Mouse (Mus musculus): ENCODE measurements around the gene Nfe2. TPM values are rescaled to one million over a fixed set of nuclear protein-coding genes. Genes with fewer than 3 reads are reported as not detected.

Gene Nfe2
- total and polyA plus RNA-seq, 3 experiments, result 151 to 254 (median 177) TPM

GRCm38 (mm10) chr15:103298861-103299616, 40.8 kb upstream of the Nfe2 start:
- ATAC-seq (ENCODE audit: extremely low read depth, insufficient number of reproducible peaks, low FRiP score, poor library complexity, severe bottlenecking) (no peak), DNase-seq (ENCODE audit: low spot score) (no peak)
- H3K9me3 ChIP-seq (replicated peaks), result no peaks in the 10 kb centered on the region
- no peak overlapping the region for H3K4me3 ChIP-seq (ENCODE audit: low read depth, low read length)
- peaks cover 11% of the 10 kb centered on the region for H3K4me1 ChIP-seq (ENCODE audit: insufficient read depth, low read depth, low read length)
- H3K27me3 ChIP-seq (ENCODE audit: insufficient read depth, low read length), result peaks cover 22% of the 10 kb centered on the region
- H3K36me3 ChIP-seq (replicated peaks), result peaks cover 67% of the 10 kb centered on the region
- no peak for TF ChIP-seq CTCF (IDR thresholded peaks at IDR 0.05; ENCODE audit: low read depth, low read length)
- no peak for TF ChIP-seq GATA1 (IDR thresholded peaks at IDR 0.05; ENCODE audit: borderline replicate concordance, low read length)
- TF ChIP-seq GATA2 (IDR thresholded peaks at IDR 0.05; ENCODE audit: borderline replicate concordance, low read depth, low read length), result no peak
- no peak for TF ChIP-seq POLR2AphosphoS5 (IDR thresholded peaks at IDR 0.05; ENCODE audit: insufficient replicate concordance, low read depth, low read length)
- TF ChIP-seq TAL1 (conservative IDR thresholded peaks at IDR 0.05; ENCODE audit: low read depth, low read length), result no peak

- no peaks in the 10 kb centered on the region for H3K9me3 ChIP-seq (replicated peaks)
- H3K27me3 ChIP-seq (ENCODE audit: insufficient read depth, low read length), result peaks cover 12% of the 10 kb centered on the region
- ATAC-seq (ENCODE audit: extremely low read depth, insufficient number of reproducible peaks, low FRiP score, poor library complexity, severe bottlenecking) (no peak), DNase-seq (ENCODE audit: low spot score) (no peak)
- no peak for TF ChIP-seq CTCF (IDR thresholded peaks at IDR 0.05; ENCODE audit: low read depth, low read length)
- TF ChIP-seq GATA1 (IDR thresholded peaks at IDR 0.05; ENCODE audit: borderline replicate concordance, low read length), result no peak
- TF ChIP-seq TAL1 (conservative IDR thresholded peaks at IDR 0.05; ENCODE audit: low read depth, low read length), result no peak
- no peak for TF ChIP-seq POLR2AphosphoS5 (IDR thresholded peaks at IDR 0.05; ENCODE audit: insufficient replicate concordance, low read depth, low read length)
- no peak for TF ChIP-seq GATA2 (IDR thresholded peaks at IDR 0.05; ENCODE audit: borderline replicate concordance, low read depth, low read length)
- peaks cover 7% of the 10 kb centered on the region; the same call in 1 of the 2 replicates for H3K4me1 ChIP-seq (ENCODE audit: insufficient read depth, low read depth, low read length)
- H3K36me3 ChIP-seq (replicated peaks), result peaks cover 77% of the 10 kb centered on the region
- H3K4me3 ChIP-seq (ENCODE audit: low read depth, low read length), result no peak overlapping the region
These were observed 39.8 kb upstream of the Nfe2 start for GRCm38 (mm10) chr15:103298026-103298425.

GRCm38 (mm10) chr15:103297313-103297712, 39.1 kb upstream of the Nfe2 start:
- Histone ChIP-seq H3K36me3 (replicated peaks) (peaks cover 84% of the 10 kb centered on the region), H3K27me3 (ENCODE audit: insufficient read depth, low read length) (peaks cover 5% of the 10 kb centered on the region; the same call in 1 of the 2 replicates), H3K9me3 (replicated peaks) (no peaks in the 10 kb centered on the region), H3K4me3 (ENCODE audit: low read depth, low read length) (no peak overlapping the region), H3K4me1 (ENCODE audit: insufficient read depth, low read depth, low read length) (peaks cover 7% of the 10 kb centered on the region; the same call in 1 of the 2 replicates)
- TF ChIP-seq TAL1 (conservative IDR thresholded peaks at IDR 0.05; ENCODE audit: low read depth, low read length) (no peak), GATA1 (IDR thresholded peaks at IDR 0.05; ENCODE audit: borderline replicate concordance, low read length) (no peak), CTCF (IDR thresholded peaks at IDR 0.05; ENCODE audit: low read depth, low read length) (no peak)
- no peak for DNase-seq (ENCODE audit: low spot score)
- no peak for ATAC-seq (ENCODE audit: extremely low read depth, insufficient number of reproducible peaks, low FRiP score, poor library complexity, severe bottlenecking)

GRCm38 (mm10) chr15:103295851-103296250, 37.6 kb upstream of the Nfe2 start:
- H3K36me3 ChIP-seq (replicated peaks), result peaks cover 95% of the 10 kb centered on the region
- no peak overlapping the region for H3K4me3 ChIP-seq (ENCODE audit: low read depth, low read length)
- H3K27me3 ChIP-seq (ENCODE audit: insufficient read depth, low read length), result no peaks in the 10 kb centered on the region
- ATAC-seq (ENCODE audit: extremely low read depth, insufficient number of reproducible peaks, low FRiP score, poor library complexity, severe bottlenecking) (no peak), DNase-seq (ENCODE audit: low spot score) (no peak)
- H3K9me3 ChIP-seq (replicated peaks), result no peaks in the 10 kb centered on the region
- TF ChIP-seq CTCF (IDR thresholded peaks at IDR 0.05; ENCODE audit: low read depth, low read length), result no peak
- no peak for TF ChIP-seq TAL1 (conservative IDR thresholded peaks at IDR 0.05; ENCODE audit: low read depth, low read length)
- no peak for TF ChIP-seq POLR2AphosphoS5 (IDR thresholded peaks at IDR 0.05; ENCODE audit: insufficient replicate concordance, low read depth, low read length)
- TF ChIP-seq GATA2 (IDR thresholded peaks at IDR 0.05; ENCODE audit: borderline replicate concordance, low read depth, low read length), result no peak
- TF ChIP-seq GATA1 (IDR thresholded peaks at IDR 0.05; ENCODE audit: borderline replicate concordance, low read length), result no peak
- H3K4me1 ChIP-seq (ENCODE audit: insufficient read depth, low read depth, low read length), result no peaks in the 10 kb centered on the region

- no peak overlapping the region for H3K4me3 ChIP-seq (ENCODE audit: low read depth, low read length)
- DNase-seq (ENCODE audit: low spot score) (no peak), ATAC-seq (ENCODE audit: extremely low read depth, insufficient number of reproducible peaks, low FRiP score, poor library complexity, severe bottlenecking) (no peak)
- H3K36me3 ChIP-seq (replicated peaks), result peaks cover 95% of the 10 kb centered on the region
- no peaks in the 10 kb centered on the region for H3K9me3 ChIP-seq (replicated peaks)
- TF ChIP-seq CTCF (IDR thresholded peaks at IDR 0.05; ENCODE audit: low read depth, low read length) (no peak), GATA1 (IDR thresholded peaks at IDR 0.05; ENCODE audit: borderline replicate concordance, low read length) (no peak), GATA2 (IDR thresholded peaks at IDR 0.05; ENCODE audit: borderline replicate concordance, low read depth, low read length) (no peak), TAL1 (conservative IDR thresholded peaks at IDR 0.05; ENCODE audit: low read depth, low read length) (no peak)
- H3K27me3 ChIP-seq (ENCODE audit: insufficient read depth, low read length), result no peaks in the 10 kb centered on the region
- H3K4me1 ChIP-seq (ENCODE audit: insufficient read depth, low read depth, low read length), result no peaks in the 10 kb centered on the region; the same call in 1 of the 2 replicates
These were observed 36.4 kb upstream of the Nfe2 start for GRCm38 (mm10) chr15:103294649-103295048.

GRCm38 (mm10) chr15:103293375-103293774, 35.2 kb upstream of the Nfe2 start:
- no peaks in the 10 kb centered on the region for H3K9me3 ChIP-seq (replicated peaks)
- peaks cover 4% of the 10 kb centered on the region; the same call in 1 of the 2 replicates for H3K4me1 ChIP-seq (ENCODE audit: insufficient read depth, low read depth, low read length)
- ATAC-seq (ENCODE audit: extremely low read depth, insufficient number of reproducible peaks, low FRiP score, poor library complexity, severe bottlenecking) (no peak), DNase-seq (ENCODE audit: low spot score) (no peak)
- no peak overlapping the region for H3K4me3 ChIP-seq (ENCODE audit: low read depth, low read length)
- H3K27me3 ChIP-seq (ENCODE audit: insufficient read depth, low read length), result no peaks in the 10 kb centered on the region
- peaks cover 95% of the 10 kb centered on the region for H3K36me3 ChIP-seq (replicated peaks)
- peak; percentile 23; the same call in 1 of the 2 replicates for TF ChIP-seq CTCF (IDR thresholded peaks at IDR 0.05; ENCODE audit: low read depth, low read length)
- no peak for TF ChIP-seq GATA1 (IDR thresholded peaks at IDR 0.05; ENCODE audit: borderline replicate concordance, low read length)

All from G1E (cell line).